50 mouse cellular contexts compared by ENCODE assay signal in the genomic region with DNA sequence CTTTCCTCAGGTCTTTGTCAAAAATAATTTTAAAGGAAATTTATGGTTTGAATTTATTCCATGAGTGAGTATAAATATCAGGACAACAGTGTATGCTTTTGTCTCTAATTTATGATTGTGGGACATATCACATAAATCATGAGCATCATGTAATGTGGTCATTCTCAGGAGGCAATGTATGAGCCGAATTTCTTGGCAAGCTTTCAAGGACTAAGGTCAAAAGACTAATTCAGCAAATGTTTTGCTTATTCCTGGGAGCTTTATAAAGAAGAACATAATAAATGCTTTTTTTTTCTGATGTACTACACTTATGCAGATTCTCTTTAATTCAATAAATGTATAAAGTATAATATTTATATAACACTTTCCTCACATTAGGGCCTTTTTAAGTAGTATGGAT. TPM values are rescaled to one million over a fixed set of nuclear protein-coding genes. Genes with fewer than 3 reads are reported as not detected.
"Had no signal": no experiment of that assay in that cellular context is flagged by ENCODE, and none has a peak within 500 bp of the region (broad histone marks: within the 10 kb centered on the region; RNA-seq: fewer than 3 reads in every experiment).

Gm13723 (minus strand) TSS at position 101 of the 400 bp plus-strand sequence.

- H3K4me2 ChIP-seq: heart, embryonic 11.5 days; heart, embryonic 12.5 days; heart, embryonic 13.5 days; heart, embryonic 15.5 days; hindbrain, embryonic 12.5 days; hindbrain, embryonic 14.5 days; hindbrain, embryonic 15.5 days; intestine, embryonic 15.5 days; kidney, embryonic 15.5 days had no signal

- H3K4me1 ChIP-seq: heart, embryonic 10.5 days; heart, embryonic 12.5 days; heart, embryonic 13.5 days; heart, embryonic 15.5 days; hindbrain, embryonic 10.5 days; hindbrain, embryonic 12.5 days; hindbrain, embryonic 15.5 days; intestine, embryonic 15.5 days; kidney, embryonic 15.5 days had no signal

- ATAC-seq: hindbrain, embryonic 16.5 days; inflammation-experienced regulatory T-cells, adult 6 months; intestine, embryonic 15.5 days; intestine, embryonic 16.5 days; intestine, postnatal 0 days had no signal

- H3K4me3 ChIP-seq: heart, adult 2 months; heart, embryonic 10.5 days; heart, embryonic 12.5 days; heart, embryonic 13.5 days; heart, embryonic 15.5 days; hindbrain, embryonic 10.5 days; hindbrain, embryonic 12.5 days; hindbrain, embryonic 15.5 days; intestine, embryonic 15.5 days; kidney, embryonic 15.5 days; layer of hippocampus, adult 2 months had no signal

- H3K9ac ChIP-seq: heart, embryonic 12.5 days; heart, embryonic 13.5 days; heart, embryonic 15.5 days; hindbrain, embryonic 12.5 days; hindbrain, embryonic 14.5 days; hindbrain, embryonic 15.5 days; intestine, embryonic 15.5 days; kidney, embryonic 15.5 days had no signal

- H3K36me3 ChIP-seq: heart, embryonic 10.5 days; heart, embryonic 12.5 days; heart, embryonic 13.5 days; heart, embryonic 15.5 days; hindbrain, embryonic 10.5 days; hindbrain, embryonic 12.5 days; hindbrain, embryonic 15.5 days; intestine, embryonic 15.5 days; kidney, embryonic 15.5 days had no signal

- H3K9me3 ChIP-seq: heart, embryonic 10.5 days; heart, embryonic 12.5 days; heart, embryonic 13.5 days; heart, embryonic 15.5 days; hindbrain, embryonic 10.5 days; hindbrain, embryonic 15.5 days; intestine, embryonic 15.5 days; kidney, embryonic 15.5 days had no signal

- H3K27ac ChIP-seq: heart, adult 2 months; heart, embryonic 10.5 days; heart, embryonic 13.5 days; heart, embryonic 15.5 days; hindbrain, embryonic 10.5 days; hindbrain, embryonic 12.5 days; hindbrain, embryonic 14.5 days; hindbrain, embryonic 15.5 days; intestine, embryonic 15.5 days; kidney, embryonic 15.5 days; layer of hippocampus, adult 2 months had no signal

- H3K27me3 ChIP-seq: heart, embryonic 12.5 days; heart, embryonic 13.5 days; heart, embryonic 15.5 days; hindbrain, embryonic 12.5 days; hindbrain, embryonic 15.5 days; intestine, embryonic 15.5 days; kidney, embryonic 15.5 days had no signal

- DNase-seq: heart, adult 18-20 months; heart, adult 2 months; heart, postnatal 10 days; heart, postnatal 14 days; heart, postnatal 36 days; heart, postnatal 4 days; kidney, adult 11 months; kidney, adult 18-20 months; kidney, adult 2 months; kidney, adult 9 months; kidney, postnatal 10 days; kidney, postnatal 14 days; kidney, postnatal 25 days; kidney, postnatal 36 days; kidney, postnatal 4 days; layer of hippocampus, adult 9-11 months; layer of hippocampus, postnatal 36 days had no signal

RNA-seq across cellular contexts. Expression of gene Gm13723, which starts in this region (rescaled TPM):
- total RNA-seq: heart, adult 18-20 months; heart, adult 2 months; heart, adult 8-10 months; heart, postnatal 10 days; heart, postnatal 14 days; heart, postnatal 25 days; heart, postnatal 36 days; heart, postnatal 4 days; hematopoietic stem cell, adult 5-6 weeks; layer of hippocampus, adult 18-20 months; layer of hippocampus, adult 2 months; layer of hippocampus, adult 8-10 months; layer of hippocampus, postnatal 10 days; layer of hippocampus, postnatal 14 days; layer of hippocampus, postnatal 25 days; layer of hippocampus, postnatal 36 days; left cerebral cortex, adult 18-20 months had no signal
- polyA plus RNA-seq: heart, adult 2 months; heart, embryonic 10.5 days; heart, embryonic 11.5 days; heart, embryonic 12.5 days; heart, embryonic 13.5 days; heart, embryonic 14.5 days; heart, embryonic 15.5 days; heart, embryonic 16.5 days; heart, postnatal 0 days; hindbrain, embryonic 10.5 days; hindbrain, embryonic 11.5 days; hindbrain, embryonic 12.5 days; hindbrain, embryonic 14.5 days; hindbrain, embryonic 15.5 days; hindbrain, embryonic 16.5 days; inflammation-experienced regulatory T-cells, adult 6 months; intestine, embryonic 14.5 days; intestine, embryonic 15.5 days; intestine, embryonic 16.5 days; intestine, postnatal 0 days; kidney, adult 2 months; kidney, embryonic 14.5 days; kidney, embryonic 15.5 days; kidney, embryonic 16.5 days; large intestine, adult 2 months had no signal
